Mouse (Mus musculus) C2C12 (cell line): ENCODE results near the gene Rnf2. TPM values are rescaled to one million over a fixed set of nuclear protein-coding genes. Genes with fewer than 3 reads are reported as not detected.

Experiments
- H3K27me3 ChIP-seq: one replicate; pipeline ENCODE4 v1.6.1; 2011; ENCODE audit not compliant: control insufficient read depth, insufficient read depth, insufficient read length
- H3K36me3 ChIP-seq: one replicate; pipeline ENCODE4 v1.6.1; 2011; ENCODE audit not compliant: control insufficient read depth, insufficient read depth
- H3K4me3 ChIP-seq: one replicate; pipeline ENCODE4 v1.5.1; 2011; ENCODE audit warnings: mild to moderate bottlenecking, control low read depth; ENCODE audit not compliant: poor library complexity, insufficient read depth, severe bottlenecking
- H3K79me2 ChIP-seq: one replicate; pipeline ENCODE4 v1.6.1; 2011; ENCODE audit not compliant: control insufficient read depth, insufficient read depth
- H3K79me3 ChIP-seq: one replicate; pipeline ENCODE4 v1.6.1; 2011; ENCODE audit warnings: low read depth, control low read depth
- H3ac ChIP-seq: one replicate; pipeline ENCODE3; 2011; ENCODE audit warnings: low read depth; ENCODE audit not compliant: control insufficient read depth, insufficient read length
- CEBPB ChIP-seq: IDR thresholded peaks from one replicate; pipeline ENCODE4 v1.6.1; 2011; ENCODE audit warnings: low read depth, mild to moderate bottlenecking, control low read depth, moderate library complexity
- CTCF ChIP-seq: IDR thresholded peaks from one replicate; pipeline ENCODE4 v1.5.1; 2011; ENCODE audit not compliant: control insufficient read depth, insufficient read depth, insufficient read length
- FOSL1 ChIP-seq: IDR thresholded peaks from one replicate; pipeline ENCODE4 v1.8.0; 2011; ENCODE audit warnings: mild to moderate bottlenecking, low read length; ENCODE audit not compliant: poor library complexity, insufficient read depth, severe bottlenecking
- MAX ChIP-seq: IDR thresholded peaks from one replicate; pipeline ENCODE4 v1.6.1; 2011; ENCODE audit warnings: mild to moderate bottlenecking, control low read depth
- MYOD1 ChIP-seq: IDR thresholded peaks from one replicate; pipeline ENCODE4 v1.6.1; 2011; ENCODE audit warnings: low read depth; ENCODE audit not compliant: control insufficient read depth, insufficient read length
- MYOG ChIP-seq: IDR thresholded peaks from one replicate; pipeline ENCODE4 v1.6.1; 2011; ENCODE audit not compliant: control insufficient read depth, insufficient read length; ENCODE audit errors: extremely low read depth
- USF1 ChIP-seq: IDR thresholded peaks from one replicate; pipeline ENCODE4 v1.6.1; 2011; ENCODE audit warnings: low read depth, mild to moderate bottlenecking, control low read depth, moderate library complexity
- polyA plus RNA-seq: library from polyadenylated mRNA; unstranded; fragments of >200 nt; fragmentation: generic; extraction: Trizol; gene quantifications from one replicate; pipeline ENCODE4 v1.2.1, GENCODE M21; 2012; ENCODE audit warnings: missing spikeins

Gene Rnf2
- polyA plus RNA-seq, 1 experiment: 10.7 TPM

GRCm38 (mm10) chr1:151510811-151511210 is 10.1 kb upstream of the Rnf2 start:
- H3K79me2 ChIP-seq: no peaks in the 10 kb centered on the region
- H3K36me3 ChIP-seq: no peaks in the 10 kb centered on the region
- TF ChIP-seq CTCF (no peak), USF1 (no peak), FOSL1 (no peak), MAX (no peak), MYOD1 (no peak), CEBPB (no peak), MYOG (no peak)
- no peaks in the 10 kb centered on the region for H3K79me3 ChIP-seq
- no peaks in the 10 kb centered on the region for H3K27me3 ChIP-seq
- no peak overlapping the region for H3ac ChIP-seq
- H3K4me3 ChIP-seq: no peak overlapping the region

- Histone ChIP-seq H3K36me3 (no peaks in the 10 kb centered on the region), H3K4me3 (peak overlapping the region; percentile 71), H3K79me3 (peaks cover 47% of the 10 kb centered on the region), H3K27me3 (no peaks in the 10 kb centered on the region), H3K79me2 (peaks cover 54% of the 10 kb centered on the region), H3ac (peak overlapping the region; percentile 99)
- TF ChIP-seq MAX (no peak), USF1 (no peak), MYOD1 (no peak), CTCF (no peak), FOSL1 (no peak), CEBPB (no peak), MYOG (no peak)
Observed at GRCm38 (mm10) chr1:151499815-151500501, 797 bp downstream of the Rnf2 start.

GRCm38 (mm10) chr1:151498381-151498780 is 2.4 kb downstream of the Rnf2 start:
- Histone ChIP-seq H3K79me2 (peaks cover 70% of the 10 kb centered on the region), H3K4me3 (no peak overlapping the region), H3K27me3 (no peaks in the 10 kb centered on the region), H3K79me3 (peaks cover 62% of the 10 kb centered on the region), H3K36me3 (no peaks in the 10 kb centered on the region), H3ac (no peak overlapping the region)
- TF ChIP-seq MAX: no peak
- TF ChIP-seq CEBPB: no peak
- no peak for TF ChIP-seq MYOG
- no peak for TF ChIP-seq FOSL1
- TF ChIP-seq CTCF: no peak
- TF ChIP-seq USF1: no peak
- no peak for TF ChIP-seq MYOD1

- Histone ChIP-seq H3K79me3 (peaks cover 67% of the 10 kb centered on the region), H3K36me3 (no peaks in the 10 kb centered on the region), H3ac (no peak overlapping the region), H3K4me3 (no peak overlapping the region), H3K27me3 (no peaks in the 10 kb centered on the region), H3K79me2 (peaks cover 74% of the 10 kb centered on the region)
- TF ChIP-seq CEBPB (no peak), MYOD1 (no peak), MYOG (no peak), USF1 (no peak), CTCF (no peak), MAX (no peak), FOSL1 (no peak)
Observed at GRCm38 (mm10) chr1:151497942-151498341, 2.8 kb downstream of the Rnf2 start.

- H3K27me3 ChIP-seq: no peaks in the 10 kb centered on the region
- H3K79me2 ChIP-seq: peaks cover 84% of the 10 kb centered on the region
- no peaks in the 10 kb centered on the region for H3K36me3 ChIP-seq
- H3ac ChIP-seq: no peak overlapping the region
- H3K4me3 ChIP-seq: no peak overlapping the region
- TF ChIP-seq MYOD1 (no peak), CTCF (peak; percentile 3), CEBPB (no peak), MAX (no peak), FOSL1 (no peak)
- peaks cover 74% of the 10 kb centered on the region for H3K79me3 ChIP-seq
Observed at GRCm38 (mm10) chr1:151497028-151497427, 3.7 kb downstream of the Rnf2 start.
